Mouse (Mus musculus) forebrain, embryonic 10.5 days (tissue): ENCODE measurements around the gene Srp72. TPM values are rescaled to one million over a fixed set of nuclear protein-coding genes. Genes with fewer than 3 reads are reported as not detected.
A peak's percentile ranks its signal among the peaks of the same experiment; 100 is the strongest.

Experiments used
- DNase-seq: peaks from one replicate; pipeline ENCODE4 v3.0.0-alpha.2; 2017; ENCODE audit warnings: low spot score; ENCODE audit errors: extremely low spot score
- H3K27ac ChIP-seq: fragments of 300-500 bp; sonication (generic); 2 replicates; pipeline ENCODE4 v1.5.1; 2016; ENCODE audit warnings: mild to moderate bottlenecking
- H3K27me3 ChIP-seq: fragments of 300-500 bp; sonication (generic); 2 replicates; pipeline ENCODE4 v1.6.1; 2016; ENCODE audit warnings: mild to moderate bottlenecking; ENCODE audit not compliant: poor library complexity, severe bottlenecking
- H3K36me3 ChIP-seq: fragments of 300-500 bp; sonication (generic); replicated peaks from 2 replicates; pipeline ENCODE4 v1.6.1; 2016; ENCODE audit warnings: mild to moderate bottlenecking, moderate library complexity
- H3K4me1 ChIP-seq: fragments of 300-500 bp; sonication (generic); 2 replicates; pipeline ENCODE4 v1.6.1; 2016
- H3K4me3 ChIP-seq: fragments of 300-500 bp; sonication (generic); 2 replicates; pipeline ENCODE4 v1.5.1; 2016; ENCODE audit warnings: mild to moderate bottlenecking, moderate library complexity
- H3K9me3 ChIP-seq: fragments of 300-500 bp; sonication (generic); 2 replicates; pipeline ENCODE4 v1.6.1; 2016; ENCODE audit warnings: mild to moderate bottlenecking, moderate library complexity
- WGBS: fragments of 180-500 bp; shearing (Covaris S2); methylation state at CpG from one replicate; pipeline ENCODE4 v1.1.7; 2016; 5-methylcytosine and 5-hydroxymethylcytosine counted together
- polyA plus RNA-seq: library from polyadenylated mRNA; unstranded; fragments of >200 nt; fragmentation: Nextera tagmentation; extraction: Ambion mirVana; gene quantifications from 2 replicates; pipeline ENCODE4 v1.2.1, GENCODE M21; 2016

The Srp72 gene
- polyA plus RNA-seq, 1 experiment from 2014 or later = 81.1 TPM

DNA sequence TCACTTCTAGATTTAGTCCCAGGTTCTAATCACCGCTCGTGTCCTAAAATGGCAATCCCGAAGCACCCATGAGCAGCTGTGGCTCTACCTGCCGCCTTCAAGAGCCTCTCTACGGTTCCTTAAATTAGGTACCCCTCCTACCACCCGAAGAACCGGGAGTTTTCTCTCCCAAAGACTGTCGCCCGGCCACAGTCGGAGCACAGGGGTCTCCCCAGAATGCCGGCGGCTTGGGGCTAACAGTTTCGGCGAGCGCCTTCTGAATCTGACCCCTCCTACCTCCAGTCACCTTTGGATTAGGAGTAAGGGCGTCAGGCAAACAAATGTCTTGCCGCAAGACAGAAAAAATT is 303 bp upstream of the Srp72 start:
- peak overlapping the region; percentile 92 for H3K27ac ChIP-seq

DNA sequence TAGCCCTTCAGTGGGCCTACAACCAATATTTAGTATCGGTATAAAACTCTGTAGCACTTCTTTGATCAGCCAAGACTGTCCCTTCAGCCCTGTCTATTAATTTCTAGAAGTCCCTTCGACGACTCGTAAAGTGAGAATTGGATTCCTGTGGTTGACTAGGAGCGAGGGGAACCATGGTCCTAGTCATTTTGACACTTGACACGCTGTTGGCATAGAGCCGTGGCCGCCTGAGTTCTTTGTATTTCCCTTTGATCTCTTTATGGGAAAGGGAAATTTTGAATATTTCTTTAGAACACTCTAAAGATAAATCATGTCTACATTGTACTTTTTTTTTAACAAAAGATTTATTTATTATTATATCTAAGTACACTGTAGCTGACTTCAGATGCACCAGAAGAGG is 1.3 kb downstream of the Srp72 start:
- WGBS = 93% methylated on average over 8 of the region's 8 CpGs
- no peaks in the 10 kb centered on the region for H3K27me3 ChIP-seq
- H3K4me3 ChIP-seq = peak overlapping the region; percentile 96

More for the DNA sequence above, 303 bp upstream of the Srp72 start:
- peaks cover 20% of the 10 kb centered on the region for H3K4me1 ChIP-seq
- 4% methylated on average over 17 of the region's 17 CpGs for WGBS
- peak overlapping the region; percentile 96 for H3K4me3 ChIP-seq
- DNase-seq = no peak
- H3K36me3 ChIP-seq = peaks cover 58% of the 10 kb centered on the region
- no peaks in the 10 kb centered on the region for H3K27me3 ChIP-seq
- no peaks in the 10 kb centered on the region for H3K9me3 ChIP-seq

DNA sequence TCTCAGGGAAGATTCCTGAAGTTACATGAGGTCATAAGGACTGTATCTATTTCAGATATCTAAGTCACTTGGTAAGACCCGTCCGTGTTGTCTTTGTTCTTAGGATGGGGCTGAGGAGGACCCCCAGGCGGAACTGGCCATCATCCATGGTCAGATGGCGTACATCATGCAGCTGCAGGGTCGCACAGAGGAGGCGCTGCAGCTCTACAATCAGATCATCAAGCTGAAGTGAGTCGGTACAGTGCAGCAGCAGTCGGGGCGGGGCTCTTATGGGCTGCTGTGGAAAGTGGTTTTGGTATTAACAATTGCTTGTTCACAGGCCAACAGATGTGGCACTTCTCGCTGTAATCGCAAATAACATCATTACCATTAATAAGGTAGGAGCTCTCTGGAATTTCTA is 9.5 kb downstream of the Srp72 start:
- 96% methylated on average over 11 of the region's 11 CpGs for WGBS
- no peak for DNase-seq
- Histone ChIP-seq H3K9me3 (0 out of 2 replicates have a peak, but pooled peaks cover 2% of the 10 kb centered on the region), H3K36me3 (peaks cover 96% of the 10 kb centered on the region), H3K27me3 (no peaks in the 10 kb centered on the region), H3K27ac (no peak overlapping the region), H3K4me3 (no peak overlapping the region), H3K4me1 (no peaks in the 10 kb centered on the region)

More for the DNA sequence above, 1.3 kb downstream of the Srp72 start:
- Histone ChIP-seq H3K9me3 (no peaks in the 10 kb centered on the region), H3K27ac (no peak overlapping the region), H3K36me3 (peaks cover 58% of the 10 kb centered on the region), H3K4me1 (peaks cover 20% of the 10 kb centered on the region)
- DNase-seq = no peak

DNA sequence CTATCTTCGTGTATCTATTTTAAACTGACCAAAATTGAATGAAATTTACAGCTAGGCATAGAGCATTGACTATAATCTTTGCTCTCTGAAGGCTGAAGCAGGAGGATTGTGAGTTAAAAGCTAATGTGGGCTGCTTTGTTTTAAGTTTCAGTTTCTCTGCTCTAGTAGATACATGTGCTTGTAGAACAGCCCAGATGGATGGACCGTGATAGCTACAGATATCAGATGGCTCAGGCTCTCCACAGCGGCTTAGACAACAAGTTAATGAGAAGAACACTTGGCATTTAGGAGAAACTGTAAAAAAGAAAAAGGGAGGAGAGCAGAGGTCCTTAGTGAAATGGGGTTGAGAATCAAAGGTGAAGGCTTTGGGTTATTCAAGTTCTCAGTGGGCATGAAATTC is 16.3 kb downstream of the Srp72 start:
- Histone ChIP-seq H3K4me3 (no peak overlapping the region), H3K36me3 (peaks cover 96% of the 10 kb centered on the region), H3K9me3 (no peaks in the 10 kb centered on the region), H3K27me3 (no peaks in the 10 kb centered on the region), H3K27ac (no peak overlapping the region), H3K4me1 (no peaks in the 10 kb centered on the region)
- DNase-seq = no peak
- 90% methylated on average over 3 of the region's 3 CpGs for WGBS

DNA sequence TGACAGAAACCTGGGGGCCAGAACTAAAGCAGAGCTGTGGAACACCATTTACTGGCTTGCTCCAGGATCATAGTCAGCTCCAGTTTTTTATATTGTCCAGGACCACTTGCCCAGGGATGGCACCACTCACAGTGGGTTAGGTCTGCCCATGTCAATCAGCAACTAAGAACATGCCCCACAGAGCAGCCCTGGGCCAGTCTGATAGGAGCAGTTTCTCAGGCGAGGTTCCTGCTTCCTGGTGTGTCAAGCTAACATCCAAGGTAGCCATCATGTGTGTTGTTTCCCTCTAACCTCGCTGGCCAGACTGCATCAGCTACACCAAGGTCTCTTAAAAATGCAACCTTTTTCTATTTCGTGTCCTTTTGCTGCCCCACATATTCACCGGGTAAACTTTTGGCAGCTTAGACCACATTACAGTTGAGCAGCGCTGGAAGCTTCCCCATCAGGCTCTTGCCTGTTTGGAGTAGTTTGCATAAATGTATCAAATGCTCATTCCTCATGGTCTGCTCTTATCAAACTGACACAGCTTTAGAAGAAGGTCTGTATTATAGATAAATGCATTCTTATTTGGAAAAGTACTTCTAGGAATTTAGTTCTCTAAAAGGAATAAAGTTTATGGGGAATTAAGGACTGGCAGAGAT is 18.8 kb downstream of the Srp72 start:
- Histone ChIP-seq H3K9me3 (no peaks in the 10 kb centered on the region), H3K36me3 (peaks cover 99% of the 10 kb centered on the region), H3K4me3 (no peak overlapping the region), H3K27me3 (no peaks in the 10 kb centered on the region), H3K27ac (no peak overlapping the region), H3K4me1 (no peaks in the 10 kb centered on the region)
- 92% methylated on average over 5 of the region's 5 CpGs for WGBS
- no peak for DNase-seq

DNA sequence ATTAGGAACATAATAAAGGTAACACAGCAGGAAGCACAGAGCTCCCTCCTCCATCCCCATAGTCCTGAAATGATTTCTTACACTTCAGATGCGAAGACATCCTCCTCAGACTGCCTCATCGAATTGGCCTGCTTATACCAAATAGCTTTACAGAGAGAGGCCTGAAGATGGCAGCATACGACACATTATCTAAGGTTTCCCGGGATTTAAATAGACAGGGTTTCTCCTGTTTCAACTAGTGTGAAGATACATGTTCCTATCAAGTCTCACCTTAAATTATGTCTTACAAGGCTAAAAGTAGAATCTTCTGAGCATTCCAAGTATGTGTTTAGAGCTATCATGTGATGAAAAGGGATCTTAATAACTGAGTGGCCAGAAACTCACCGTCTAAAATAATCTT is 23.9 kb downstream of the Srp72 start:
- peak; percentile 18 for DNase-seq

DNA sequence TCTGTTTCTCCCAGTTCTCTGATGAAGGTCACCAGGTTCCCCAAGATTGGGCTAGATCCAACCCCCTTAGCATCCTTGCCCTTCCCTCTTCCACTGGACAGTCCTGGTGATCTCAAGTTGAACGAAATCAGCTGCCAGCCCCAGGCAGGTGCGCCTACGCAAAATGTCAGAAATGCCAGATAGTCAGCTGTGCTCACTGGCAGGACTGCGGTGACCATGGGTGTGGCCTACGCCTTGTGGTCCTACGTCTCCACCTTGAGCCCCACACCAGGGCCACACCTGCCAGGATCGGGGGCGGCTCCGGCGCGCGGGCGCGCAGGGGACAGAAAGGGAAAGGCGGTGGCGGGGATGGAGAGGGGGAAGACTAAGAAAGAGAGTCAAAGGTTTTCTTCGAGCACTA is 26.7 kb downstream of the Srp72 start:
- whole genome bisulfite sequencing = 93% methylated on average over 17 of the region's 17 CpGs
- peaks cover 54% of the 10 kb centered on the region for H3K36me3 ChIP-seq

More for the DNA sequence above, 23.9 kb downstream of the Srp72 start:
- H3K36me3 ChIP-seq = peaks cover 82% of the 10 kb centered on the region
- no peak overlapping the region for H3K27ac ChIP-seq
- no peaks in the 10 kb centered on the region for H3K4me1 ChIP-seq
- WGBS = 61% methylated on average over 5 of the region's 5 CpGs
- no peaks in the 10 kb centered on the region for H3K27me3 ChIP-seq
- no peak overlapping the region for H3K4me3 ChIP-seq
- peaks cover 3% of the 10 kb centered on the region; the same call in 1 of the 2 replicates for H3K9me3 ChIP-seq

DNA sequence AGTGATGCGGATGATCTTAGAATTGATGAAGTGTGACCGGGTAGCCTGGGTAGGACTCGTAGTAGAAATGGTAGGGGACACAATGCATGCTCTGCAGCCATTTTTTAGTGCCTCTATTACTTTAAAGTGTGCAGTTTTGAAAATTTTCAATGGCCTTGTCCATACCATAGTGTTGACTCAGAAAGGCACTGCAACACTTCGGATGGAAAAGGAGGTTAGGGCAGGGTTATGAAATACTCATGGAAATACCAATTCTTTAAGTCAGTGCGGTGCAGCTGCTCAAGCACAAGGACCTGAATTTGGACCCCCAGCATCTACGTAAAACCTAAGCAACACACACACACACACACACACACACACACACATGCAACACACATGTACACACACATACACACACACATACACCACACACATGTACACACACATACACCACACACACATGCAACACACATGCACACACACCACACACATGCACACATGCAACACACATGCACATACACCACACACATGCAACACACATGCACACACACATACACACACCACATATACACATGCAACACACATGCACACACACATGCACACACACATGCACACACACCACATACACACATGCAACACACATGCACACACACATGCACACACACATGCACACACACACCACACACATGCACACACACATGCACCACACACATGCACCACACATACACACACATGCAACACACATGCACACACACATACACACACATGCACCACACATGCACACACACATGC is 29.8 kb downstream of the Srp72 start, which contains the start of gene Arl9:
Gene Arl9, plus strand, starts transcription at position 5 of the 771 bp plus-strand sequence.
- no peak for DNase-seq
- 93% methylated on average over 6 of the region's 6 CpGs for WGBS

More for the DNA sequence above, 26.7 kb downstream of the Srp72 start:
- H3K27ac ChIP-seq = no peak overlapping the region
- H3K27me3 ChIP-seq = no peaks in the 10 kb centered on the region
- H3K9me3 ChIP-seq = peaks cover 3% of the 10 kb centered on the region; the same call in 1 of the 2 replicates
- no peak for DNase-seq
- H3K4me1 ChIP-seq = no peaks in the 10 kb centered on the region
- no peak overlapping the region for H3K4me3 ChIP-seq

DNA sequence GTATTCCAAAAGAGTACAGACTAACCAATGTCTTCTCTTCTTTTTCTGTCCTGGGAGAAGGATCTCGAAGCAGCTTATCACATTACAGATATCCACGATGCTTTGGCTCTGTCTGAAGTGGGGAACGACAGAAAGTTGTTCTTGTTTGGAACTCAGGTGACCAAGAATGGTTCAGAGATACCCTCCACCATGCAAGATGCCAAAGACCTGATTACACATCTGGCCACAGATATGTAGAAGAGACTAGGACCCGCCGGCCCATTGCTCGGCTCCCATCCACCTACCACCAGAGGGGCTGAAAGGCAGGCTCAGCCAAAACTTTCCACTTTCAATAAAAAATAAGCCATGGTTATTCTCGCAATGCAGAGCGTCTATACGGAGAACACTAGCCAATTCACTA is 35.9 kb downstream of the Srp72 start:
- 92% methylated on average over 9 of the region's 9 CpGs for WGBS
- Histone ChIP-seq H3K27me3 (peaks cover 6% of the 10 kb centered on the region; the same call in 1 of the 2 replicates), H3K4me3 (no peak overlapping the region), H3K36me3 (no peaks in the 10 kb centered on the region), H3K4me1 (no peaks in the 10 kb centered on the region), H3K9me3 (no peaks in the 10 kb centered on the region), H3K27ac (no peak overlapping the region)
- DNase-seq = no peak

More for the DNA sequence above, 29.8 kb downstream of the Srp72 start, which contains the start of gene Arl9:
- no peaks in the 10 kb centered on the region for H3K27me3 ChIP-seq
- H3K36me3 ChIP-seq = peaks cover 24% of the 10 kb centered on the region
- no peak within 1 kb of the TSS for H3K4me3 ChIP-seq
- peaks cover 3% of the 10 kb centered on the region; the same call in 1 of the 2 replicates for H3K9me3 ChIP-seq
- H3K27ac ChIP-seq = no peak within 1 kb of the TSS
- no peaks in the 10 kb centered on the region for H3K4me1 ChIP-seq

DNA sequence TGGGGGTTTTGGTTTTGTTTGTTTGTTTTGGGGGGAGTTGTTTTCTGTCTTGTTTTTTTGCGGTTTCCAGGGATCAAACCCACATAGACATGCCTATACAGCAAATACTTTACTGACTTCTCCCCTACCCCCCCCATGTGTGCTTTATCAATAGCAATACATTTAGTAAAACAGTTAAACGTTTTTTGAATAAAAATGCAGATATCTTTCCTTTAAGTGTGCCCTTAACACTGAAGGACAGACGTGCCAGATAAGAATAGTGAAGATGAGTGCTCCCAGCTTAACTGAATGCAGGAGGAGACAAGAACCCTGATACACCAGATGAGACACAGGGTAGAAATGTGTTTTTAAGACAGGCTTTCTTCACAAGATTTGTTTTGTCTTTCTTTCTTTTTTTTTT is 36.6 kb downstream of the Srp72 start:
- WGBS = 74% methylated on average over 3 of the region's 3 CpGs
- DNase-seq = no peak
- Histone ChIP-seq H3K4me1 (peaks cover 6% of the 10 kb centered on the region), H3K4me3 (no peak overlapping the region), H3K9me3 (no peaks in the 10 kb centered on the region), H3K36me3 (no peaks in the 10 kb centered on the region), H3K27ac (no peak overlapping the region), H3K27me3 (peaks cover 11% of the 10 kb centered on the region)

DNA sequence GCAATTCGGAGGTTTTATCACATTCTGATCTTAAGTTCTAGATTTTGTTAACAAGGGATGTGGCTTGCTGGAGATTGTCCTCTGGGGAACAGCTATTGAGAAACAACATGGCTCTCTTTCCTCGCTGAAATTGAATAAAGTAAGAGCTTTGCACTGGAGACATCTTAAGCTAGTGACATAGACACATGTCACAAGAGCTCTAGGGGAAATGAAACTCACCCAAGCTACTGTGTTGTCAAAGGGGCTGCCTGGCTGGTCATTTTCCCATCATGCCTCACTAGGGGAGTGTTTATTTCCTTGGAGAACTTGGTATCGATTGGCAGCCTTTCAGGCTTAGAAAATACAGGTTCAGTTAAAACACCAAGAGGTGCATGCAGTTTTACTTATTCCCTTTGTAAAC is 38.7 kb downstream of the Srp72 start:
- Histone ChIP-seq H3K4me3 (no peak overlapping the region), H3K9me3 (no peaks in the 10 kb centered on the region), H3K4me1 (peaks cover 10% of the 10 kb centered on the region), H3K27ac (no peak overlapping the region), H3K36me3 (no peaks in the 10 kb centered on the region), H3K27me3 (peaks cover 29% of the 10 kb centered on the region)
- DNase-seq = no peak
- WGBS = 84% methylated on average over 3 of the region's 3 CpGs

DNA sequence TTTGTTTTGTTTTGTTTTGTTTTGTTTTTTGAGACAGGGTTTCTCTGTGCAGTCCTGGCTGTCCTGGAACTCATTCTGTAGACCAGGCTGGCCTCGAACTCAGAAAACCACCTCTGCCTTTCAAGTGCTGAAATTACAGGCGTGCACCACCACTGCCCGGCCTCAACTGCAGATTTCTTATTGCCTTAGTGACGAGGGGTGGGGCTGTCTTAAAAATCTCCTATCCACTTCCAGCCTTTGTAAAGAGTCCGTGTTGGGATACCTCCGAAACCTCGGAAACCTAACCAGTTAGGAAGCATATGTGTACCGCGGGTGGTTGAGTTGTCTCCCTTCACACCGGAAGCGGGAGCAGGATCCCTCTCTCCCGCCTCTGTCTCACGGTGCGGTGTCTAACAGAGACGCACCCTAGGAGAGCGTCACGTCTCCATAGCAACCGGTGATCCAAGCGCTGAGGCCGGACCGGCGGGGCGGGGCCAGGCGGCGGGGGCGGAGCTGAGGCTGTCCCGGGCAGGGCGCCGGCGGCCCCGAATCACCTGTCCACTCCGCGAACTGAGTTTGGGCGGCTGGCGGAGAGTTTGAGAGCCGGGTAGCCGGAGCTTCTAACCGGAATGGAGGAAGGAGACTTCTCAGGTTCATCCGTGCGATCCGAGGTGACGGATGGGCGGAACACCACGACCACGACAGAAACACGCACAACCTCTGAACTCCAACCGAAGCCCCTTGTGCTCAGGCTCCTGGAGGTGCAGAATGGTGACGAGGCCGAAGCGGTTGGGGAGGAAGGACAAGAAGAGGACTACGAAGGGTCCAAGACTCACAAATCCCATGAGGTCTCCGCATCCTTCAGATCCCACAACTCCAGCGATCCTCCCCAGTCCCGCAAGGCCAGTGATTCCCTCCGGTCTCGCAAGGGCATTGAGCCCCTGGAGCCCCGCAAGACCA is 41.3 kb downstream of the Srp72 start, which contains the start of gene Thegl:
Gene Thegl, plus strand, starts transcription at position 480 of the 939 bp plus-strand sequence.
- peak; percentile 87 for DNase-seq
- Histone ChIP-seq H3K4me3 (peak within 1 kb of the TSS; percentile 62), H3K27ac (no peak within 1 kb of the TSS), H3K9me3 (no peaks in the 10 kb centered on the region), H3K27me3 (peaks cover 29% of the 10 kb centered on the region), H3K36me3 (no peaks in the 10 kb centered on the region), H3K4me1 (peaks cover 10% of the 10 kb centered on the region)
- 13% methylated on average over 57 of the region's 57 CpGs for WGBS
